Mouse (Mus musculus) testis, adult 2 months (tissue): ENCODE measurements around the gene Slc26a9. TPM values are rescaled to one million over a fixed set of nuclear protein-coding genes. Genes with fewer than 3 reads are reported as not detected.

ENCODE experiments used
- H3K27ac ChIP-seq: fragments of 200-500 bp; 2 replicates; pipeline ENCODE4 v1.5.1; 2012; ENCODE audit warnings: low read depth, low read length; ENCODE audit not compliant: control insufficient read depth, insufficient read depth
- H3K27me3 ChIP-seq: fragments of 200-500 bp; 2 replicates; pipeline ENCODE4 v1.6.1; 2012; ENCODE audit warnings: mild to moderate bottlenecking, low read length, moderate library complexity; ENCODE audit not compliant: control insufficient read depth, insufficient read depth
- H3K36me3 ChIP-seq: fragments of 200-500 bp; 2 replicates; pipeline ENCODE4 v1.6.1; 2012; ENCODE audit warnings: mild to moderate bottlenecking, low read length; ENCODE audit not compliant: control insufficient read depth, insufficient read depth
- H3K4me1 ChIP-seq: fragments of 200-500 bp; 2 replicates; pipeline ENCODE4 v1.6.1; 2012; ENCODE audit warnings: low read length; ENCODE audit not compliant: control insufficient read depth, insufficient read depth
- H3K4me3 ChIP-seq: fragments of 200-500 bp; 2 replicates; pipeline ENCODE4 v1.5.1; 2012; ENCODE audit warnings: low read depth, mild to moderate bottlenecking, low read length, moderate library complexity, mixed read lengths; ENCODE audit not compliant: control insufficient read depth
- CTCF ChIP-seq: fragments of 200-500 bp; IDR thresholded peaks from 2 replicates; pipeline ENCODE4 v1.5.1; 2012; ENCODE audit warnings: low read depth, mild to moderate bottlenecking, inconsistent platforms, low read length, moderate library complexity; ENCODE audit not compliant: control insufficient read depth, insufficient read depth, insufficient replicate concordance
- POLR2A ChIP-seq: fragments of 200-500 bp; IDR thresholded peaks from 2 replicates; pipeline ENCODE4 v1.6.1; 2012; ENCODE audit warnings: low read depth, mild to moderate bottlenecking, inconsistent platforms, low read length, moderate library complexity; ENCODE audit not compliant: control insufficient read depth
- polyA plus RNA-seq: library from polyadenylated mRNA; depleted of rRNA; stranded (reverse); fragments of >200 nt; gene quantifications from 2 replicates; pipeline ENCODE4 v1.2.3, GENCODE M21; 2012

The Slc26a9 gene
- polyA plus RNA-seq, 1 experiment, result 0.32 TPM

DNA sequence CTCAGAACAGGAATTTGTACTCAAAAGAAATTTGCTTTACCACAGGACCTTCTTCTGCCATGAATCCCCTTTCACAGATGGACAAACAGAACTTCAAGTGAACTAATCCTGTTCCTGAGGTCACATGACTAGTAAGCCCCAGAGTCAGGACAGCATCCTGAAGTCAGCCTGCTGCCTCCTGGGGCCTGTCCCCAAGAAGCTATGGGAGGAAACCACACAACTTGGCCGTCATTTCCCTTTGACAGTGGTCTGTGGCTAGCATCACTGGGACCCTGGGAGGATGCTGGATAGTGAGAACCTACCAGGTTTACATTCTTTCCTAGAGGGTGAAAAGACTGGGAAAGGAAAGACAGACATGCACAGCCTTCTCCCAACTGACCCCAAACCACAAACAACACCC is 5.1 kb upstream of the Slc26a9 start:
- TF ChIP-seq POLR2A, result no peak
- TF ChIP-seq CTCF, result no peak
- Histone ChIP-seq H3K36me3 (no peaks in the 10 kb centered on the region), H3K27me3 (no peaks in the 10 kb centered on the region), H3K4me1 (no peaks in the 10 kb centered on the region), H3K4me3 (no peak overlapping the region), H3K27ac (no peak overlapping the region)

- H3K27ac ChIP-seq, result no peak overlapping the region
- H3K36me3 ChIP-seq, result no peaks in the 10 kb centered on the region
- TF ChIP-seq CTCF (no peak), POLR2A (no peak)
- H3K4me1 ChIP-seq, result no peaks in the 10 kb centered on the region
- H3K4me3 ChIP-seq, result no peak overlapping the region
- no peaks in the 10 kb centered on the region for H3K27me3 ChIP-seq
These were observed 4.2 kb upstream of the Slc26a9 start for GRCm38 (mm10) chr1:131739481-131740160.

GRCm38 (mm10) chr1:131745391-131745790 is 1.6 kb downstream of the Slc26a9 start:
- Histone ChIP-seq H3K4me3 (no peak overlapping the region), H3K27ac (no peak overlapping the region)
- no peak for TF ChIP-seq POLR2A
- no peak for TF ChIP-seq CTCF

GRCm38 (mm10) chr1:131747761-131748160 is 3.9 kb downstream of the Slc26a9 start:
- no peaks in the 10 kb centered on the region for H3K27me3 ChIP-seq
- no peaks in the 10 kb centered on the region for H3K4me1 ChIP-seq
- no peak for TF ChIP-seq CTCF
- no peak for TF ChIP-seq POLR2A
- H3K27ac ChIP-seq, result no peak overlapping the region
- H3K36me3 ChIP-seq, result no peaks in the 10 kb centered on the region
- H3K4me3 ChIP-seq, result no peak overlapping the region

More at GRCm38 (mm10) chr1:131745391-131745790, 1.6 kb downstream of the Slc26a9 start:
- Histone ChIP-seq H3K27me3 (no peaks in the 10 kb centered on the region), H3K36me3 (no peaks in the 10 kb centered on the region), H3K4me1 (no peaks in the 10 kb centered on the region)

- H3K27me3 ChIP-seq, result no peaks in the 10 kb centered on the region
- no peak for TF ChIP-seq POLR2A
- no peak for TF ChIP-seq CTCF
- H3K36me3 ChIP-seq, result no peaks in the 10 kb centered on the region
- no peaks in the 10 kb centered on the region for H3K4me1 ChIP-seq
- H3K27ac ChIP-seq, result no peak overlapping the region
- H3K4me3 ChIP-seq, result no peak overlapping the region
These were observed 4.8 kb downstream of the Slc26a9 start for GRCm38 (mm10) chr1:131748636-131749035.

DNA sequence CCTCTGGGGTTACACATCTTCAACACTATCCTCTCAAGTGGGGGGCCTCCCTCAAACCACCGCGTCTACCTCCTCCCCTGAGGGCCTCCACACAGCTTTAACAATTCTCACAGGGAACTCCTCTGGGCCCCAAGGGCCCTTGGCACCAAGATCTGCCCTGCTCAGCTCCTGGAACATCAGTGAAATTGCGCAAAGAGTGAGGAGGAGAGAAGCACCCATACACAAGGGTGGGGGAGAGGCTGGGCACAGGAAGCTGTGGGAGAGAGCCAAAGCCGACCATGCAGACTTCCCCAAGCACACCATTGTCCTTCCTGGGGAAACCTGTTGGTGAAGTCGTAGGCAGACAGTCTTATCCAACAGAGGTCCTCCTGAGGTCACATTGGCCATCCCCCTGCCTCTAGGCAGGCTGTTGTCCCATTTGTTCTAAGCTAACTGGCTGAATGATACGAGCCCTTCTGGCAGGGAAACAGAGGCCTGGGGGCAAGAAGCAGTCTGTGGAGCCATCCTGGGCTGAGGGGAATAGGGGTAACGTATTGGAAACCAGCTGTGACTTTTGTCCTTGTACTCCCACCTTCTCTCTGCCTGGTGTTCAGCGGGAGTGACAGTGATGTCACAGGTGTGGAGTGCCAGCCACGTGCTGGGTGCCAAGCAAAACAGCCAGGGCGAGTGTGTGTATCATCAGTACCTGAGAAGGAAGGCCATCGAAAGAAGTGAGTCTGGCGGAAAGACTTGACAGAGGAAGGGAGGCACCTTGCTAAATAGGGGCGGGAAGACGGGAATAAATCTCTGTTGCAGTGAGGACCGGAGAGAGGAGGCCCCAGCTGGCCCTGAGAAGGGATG is 6.1 kb downstream of the Slc26a9 start:
- TF ChIP-seq POLR2A (no peak), CTCF (no peak)
- H3K4me1 ChIP-seq, result no peaks in the 10 kb centered on the region
- H3K4me3 ChIP-seq, result no peak overlapping the region

DNA sequence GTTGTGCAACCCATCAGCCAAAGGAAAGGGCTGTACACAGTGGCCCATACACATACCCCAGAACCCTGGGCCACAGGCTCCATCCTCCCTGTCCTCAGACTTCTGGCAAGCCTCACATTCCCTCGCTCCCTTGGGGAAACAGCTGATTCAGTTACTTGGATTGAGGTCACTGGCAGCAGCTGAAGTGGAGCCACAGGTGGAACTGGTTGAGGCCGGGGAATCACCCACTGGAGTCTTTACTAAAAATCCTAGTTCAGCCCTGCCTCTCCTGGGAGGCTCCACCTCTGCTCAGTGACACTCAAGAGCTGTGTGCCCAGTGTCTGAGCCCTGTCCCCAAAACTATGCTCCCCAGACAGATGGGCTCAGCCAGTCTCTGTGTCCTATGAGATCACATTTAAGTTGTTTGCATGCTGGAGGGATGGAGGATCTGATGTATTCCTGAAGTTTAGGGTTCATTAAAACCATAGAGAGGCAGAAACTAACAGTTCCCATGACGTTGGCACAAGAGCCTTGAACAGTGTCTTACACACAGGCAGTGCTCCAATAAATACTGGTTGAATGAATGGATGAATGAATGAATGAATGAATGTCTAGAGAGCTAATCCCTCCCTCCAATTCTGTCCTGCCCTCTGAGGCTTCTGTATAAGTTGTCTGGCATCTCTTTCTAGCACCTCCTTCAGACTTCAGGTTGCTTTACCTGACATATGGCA is 7.5 kb downstream of the Slc26a9 start:
- no peak overlapping the region for H3K27ac ChIP-seq
- H3K4me3 ChIP-seq, result no peak overlapping the region
- no peaks in the 10 kb centered on the region for H3K4me1 ChIP-seq
- no peaks in the 10 kb centered on the region for H3K36me3 ChIP-seq
- TF ChIP-seq CTCF (no peak), POLR2A (no peak)
- no peaks in the 10 kb centered on the region for H3K27me3 ChIP-seq

More for the DNA sequence above, 6.1 kb downstream of the Slc26a9 start:
- H3K36me3 ChIP-seq, result no peaks in the 10 kb centered on the region
- no peaks in the 10 kb centered on the region for H3K27me3 ChIP-seq
- H3K27ac ChIP-seq, result no peak overlapping the region
